Mouse (Mus musculus) kidney, postnatal 0 days (tissue): ENCODE data around the gene Lat2. TPM values are rescaled to one million over a fixed set of nuclear protein-coding genes. Genes with fewer than 3 reads are reported as not detected.
A peak's percentile ranks its signal among the peaks of the same experiment; 100 is the strongest.

Source experiments
- ATAC-seq: fragments of 200-750 bp; cut with Nextera tagmentation; replicated peaks from 2 replicates; pipeline ENCODE4 v1.8.0; 2017; ENCODE audit warnings: low read depth, moderate number of reproducible peaks, moderate TSS enrichment, moderate library complexity; ENCODE audit not compliant: low FRiP score
- DNase-seq: peaks from one replicate; pipeline ENCODE4 v3.0.0-alpha.2; 2016; ENCODE audit warnings: low spot score
- H3K27ac ChIP-seq: fragments of 300-500 bp; sonication (generic); 2 replicates; pipeline ENCODE4 v1.5.1; 2014; ENCODE audit warnings: mild to moderate bottlenecking
- H3K27me3 ChIP-seq: fragments of 300-500 bp; sonication (generic); 2 replicates; pipeline ENCODE4 v1.6.1; 2014; ENCODE audit warnings: low read length, mixed read lengths; ENCODE audit not compliant: insufficient read depth
- H3K36me3 ChIP-seq: fragments of 300-500 bp; sonication (generic); 2 replicates; pipeline ENCODE4 v1.6.1; 2014; ENCODE audit warnings: low read length, mixed read lengths; ENCODE audit not compliant: insufficient read depth
- H3K4me1 ChIP-seq: fragments of 300-500 bp; sonication (generic); replicated peaks from 2 replicates; pipeline ENCODE4 v1.6.1; 2014; ENCODE audit warnings: antibody characterized with exemption, low read length, mixed read lengths; ENCODE audit not compliant: insufficient read depth
- H3K4me2 ChIP-seq: fragments of 300-500 bp; sonication (generic); 2 replicates; pipeline ENCODE4 v1.6.1; 2014; ENCODE audit warnings: mild to moderate bottlenecking, low read length, moderate library complexity, mixed read lengths
- H3K4me3 ChIP-seq: fragments of 300-500 bp; sonication (generic); replicated peaks from 2 replicates; pipeline ENCODE4 v1.5.1; 2014; ENCODE audit warnings: low read depth, low read length
- H3K9ac ChIP-seq: fragments of 300-500 bp; sonication (generic); 2 replicates; pipeline ENCODE4 v1.6.1; 2014; ENCODE audit warnings: low read depth, low read length
- H3K9me3 ChIP-seq: fragments of 300-500 bp; sonication (generic); replicated peaks from 2 replicates; pipeline ENCODE4 v1.6.1; 2016; ENCODE audit warnings: low read length, inconsistent platforms, mixed read lengths
- CTCF ChIP-seq: IDR thresholded peaks from 2 replicates; pipeline ENCODE4 v1.5.1; 2016; ENCODE audit warnings: antibody characterized with exemption, low read depth, mild to moderate bottlenecking, moderate library complexity
- WGBS: fragments of 180-500 bp; shearing (Covaris S2); extraction: QIAGEN DNeasy Blood & Tissue Kit; methylation state at CpG from one replicate; pipeline ENCODE4 v1.1.7; 2014; 5-methylcytosine and 5-hydroxymethylcytosine counted together
- polyA plus RNA-seq: library from polyadenylated mRNA; unstranded; fragments of >200 nt; fragmentation: Nextera tagmentation; extraction: Ambion mirVana; gene quantifications from 2 replicates; pipeline ENCODE4 v1.2.1, GENCODE M21; 2015

Gene Lat2
- polyA plus RNA-seq, 1 experiment from 2014 or later: 0.93 TPM

DNA sequence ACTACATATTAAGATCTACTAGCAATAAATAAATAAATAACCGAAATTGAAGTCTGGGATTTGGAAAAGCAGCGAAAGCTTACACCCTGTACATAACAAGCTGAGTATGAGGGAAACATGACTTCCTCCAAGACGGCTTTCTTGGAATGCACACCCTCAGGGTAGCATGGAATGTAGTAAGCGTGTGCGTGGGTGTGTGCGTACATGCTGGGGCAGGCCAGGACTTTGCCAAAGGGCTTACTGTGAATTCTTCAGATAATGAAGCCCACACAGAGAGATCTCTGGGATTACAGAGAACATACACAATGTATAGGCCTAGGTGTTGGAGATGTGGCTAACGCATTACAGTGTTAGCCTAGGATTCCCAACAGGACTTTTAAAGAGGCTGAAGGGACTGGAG lies 37.3 kb downstream of the Lat2 start:
- Histone ChIP-seq H3K9ac (no peak overlapping the region), H3K4me1 (peaks cover 5% of the 10 kb centered on the region; the same call in 1 of the 2 replicates), H3K4me2 (no peak overlapping the region), H3K27me3 (no peaks in the 10 kb centered on the region), H3K9me3 (no peaks in the 10 kb centered on the region), H3K27ac (no peak overlapping the region), H3K36me3 (no peaks in the 10 kb centered on the region), H3K4me3 (no peak overlapping the region)
- no peak for DNase-seq
- 77% methylated on average over 7 of the region's 7 CpGs for WGBS
- ATAC-seq: no peak
- no peak for TF ChIP-seq CTCF

DNA sequence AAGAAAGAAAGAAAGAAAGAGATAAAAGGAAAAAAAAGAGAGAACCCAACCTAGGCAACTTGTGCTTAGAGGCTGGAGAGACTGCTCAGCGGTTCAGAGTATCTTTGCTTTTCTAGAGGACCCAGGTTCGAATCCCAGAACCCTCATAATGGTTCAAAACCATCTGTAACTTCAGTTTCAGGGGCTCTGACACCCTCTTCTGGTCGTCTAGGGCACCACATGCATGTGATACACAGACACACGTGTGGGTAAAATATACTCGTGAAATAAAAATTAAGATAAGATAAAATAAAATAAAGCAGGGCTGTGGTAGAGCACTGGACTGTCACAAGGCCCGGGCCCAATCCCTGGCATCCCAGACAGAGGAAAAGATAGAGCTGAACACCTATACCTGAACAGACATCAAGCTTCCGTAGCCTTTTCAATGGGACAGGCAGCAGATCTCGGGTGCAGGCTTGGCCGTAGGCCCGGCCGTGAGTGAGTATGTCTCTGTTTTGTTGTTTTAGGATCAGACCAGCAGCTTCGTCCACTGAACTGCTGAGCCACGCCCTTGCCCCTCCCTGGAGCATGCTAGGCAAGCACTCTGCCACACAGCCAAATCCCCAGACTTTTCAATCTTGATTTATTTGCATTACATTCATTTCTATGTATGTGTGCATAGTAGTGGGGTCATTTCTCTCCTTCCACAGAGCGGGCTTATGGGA lies 38.2 kb downstream of the Lat2 start:
- H3K9ac ChIP-seq: no peak overlapping the region
- no peak for ATAC-seq
- 72% methylated on average over 14 of the region's 14 CpGs for WGBS
- H3K9me3 ChIP-seq: no peaks in the 10 kb centered on the region
- peaks cover 10% of the 10 kb centered on the region; the same call in 1 of the 2 replicates for H3K4me1 ChIP-seq
- H3K36me3 ChIP-seq: no peaks in the 10 kb centered on the region
- DNase-seq: no peak
- H3K4me3 ChIP-seq: no peak overlapping the region
- peak; percentile 34; the same call in 1 of the 2 replicates for TF ChIP-seq CTCF
- no peaks in the 10 kb centered on the region for H3K27me3 ChIP-seq
- H3K27ac ChIP-seq: no peak overlapping the region
- H3K4me2 ChIP-seq: no peak overlapping the region

DNA sequence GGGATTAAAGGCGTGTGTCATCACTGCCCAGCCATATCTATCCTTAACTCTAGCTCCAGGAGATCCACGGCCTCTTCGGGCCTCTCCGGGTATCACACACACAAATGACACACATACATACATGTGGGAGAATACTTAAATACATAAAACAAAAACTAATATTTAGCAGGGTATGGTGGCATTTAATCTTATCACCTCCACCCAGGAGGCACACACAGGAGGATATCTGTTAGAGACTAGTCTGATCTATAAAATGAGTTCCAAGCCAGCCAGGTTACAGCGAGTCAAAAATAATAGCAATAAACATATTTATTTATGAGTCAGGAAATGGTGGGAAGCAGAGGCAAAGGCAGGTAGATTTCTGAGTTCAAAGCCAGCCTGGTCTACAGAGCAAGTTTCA lies 39.0 kb downstream of the Lat2 start:
- DNase-seq (no peak), ATAC-seq (no peak)
- no peak overlapping the region for H3K9ac ChIP-seq
- no peaks in the 10 kb centered on the region for H3K36me3 ChIP-seq
- no peak for TF ChIP-seq CTCF
- 97% methylated on average over 5 of the region's 5 CpGs for WGBS
- peaks cover 10% of the 10 kb centered on the region; the same call in 1 of the 2 replicates for H3K4me1 ChIP-seq
- H3K27ac ChIP-seq: no peak overlapping the region
- H3K9me3 ChIP-seq: no peaks in the 10 kb centered on the region
- H3K4me3 ChIP-seq: no peak overlapping the region
- H3K4me2 ChIP-seq: no peak overlapping the region
- H3K27me3 ChIP-seq: no peaks in the 10 kb centered on the region

DNA sequence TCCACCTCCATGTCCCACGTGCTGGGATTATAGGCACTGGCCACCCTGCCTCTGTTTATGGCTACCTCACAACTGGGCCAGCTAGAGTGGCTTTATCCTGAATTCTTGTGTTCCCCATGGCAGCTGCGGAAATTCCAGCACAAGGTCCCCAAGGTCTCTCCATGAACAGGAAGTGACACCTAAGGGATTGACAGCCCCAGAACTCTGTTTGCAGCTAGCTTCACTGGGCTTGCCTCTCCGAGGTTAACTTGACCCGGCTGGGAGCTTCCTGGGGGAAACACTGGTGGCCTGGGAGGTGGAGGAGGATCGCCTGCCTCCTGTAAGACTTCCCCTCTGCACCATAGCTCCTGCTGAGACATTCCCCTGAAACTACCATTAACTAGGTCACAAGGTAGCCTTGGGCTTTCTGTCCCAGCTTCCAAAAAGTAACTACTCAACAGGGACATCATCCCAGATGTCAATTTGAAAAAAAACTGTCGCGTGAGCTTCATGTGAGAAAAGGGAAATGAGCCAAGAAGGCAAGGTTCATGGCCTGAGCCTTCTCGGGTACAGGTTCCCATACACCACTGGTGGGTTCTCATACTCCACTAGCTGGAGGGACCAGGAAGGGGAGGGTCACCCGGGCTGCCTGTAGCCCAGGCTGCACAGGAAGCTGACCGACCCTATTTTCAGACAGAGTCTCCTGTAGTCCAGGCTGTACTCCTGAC lies 42.2 kb downstream of the Lat2 start:
- peaks cover 17% of the 10 kb centered on the region; the same call in 1 of the 2 replicates for H3K4me1 ChIP-seq
- peak overlapping the region; percentile 93 for H3K27ac ChIP-seq
- peak overlapping the region; percentile 67 for H3K9ac ChIP-seq
- WGBS: 24% methylated on average over 10 of the region's 10 CpGs
- H3K9me3 ChIP-seq: no peaks in the 10 kb centered on the region
- peak overlapping the region; percentile 78 for H3K4me2 ChIP-seq
- no peaks in the 10 kb centered on the region for H3K27me3 ChIP-seq
- H3K4me3 ChIP-seq: peak overlapping the region; percentile 37
- ATAC-seq: no peak; the same call in 1 of the 2 replicates
- TF ChIP-seq CTCF: no peak
- peak; percentile 72 for DNase-seq
- no peaks in the 10 kb centered on the region for H3K36me3 ChIP-seq

DNA sequence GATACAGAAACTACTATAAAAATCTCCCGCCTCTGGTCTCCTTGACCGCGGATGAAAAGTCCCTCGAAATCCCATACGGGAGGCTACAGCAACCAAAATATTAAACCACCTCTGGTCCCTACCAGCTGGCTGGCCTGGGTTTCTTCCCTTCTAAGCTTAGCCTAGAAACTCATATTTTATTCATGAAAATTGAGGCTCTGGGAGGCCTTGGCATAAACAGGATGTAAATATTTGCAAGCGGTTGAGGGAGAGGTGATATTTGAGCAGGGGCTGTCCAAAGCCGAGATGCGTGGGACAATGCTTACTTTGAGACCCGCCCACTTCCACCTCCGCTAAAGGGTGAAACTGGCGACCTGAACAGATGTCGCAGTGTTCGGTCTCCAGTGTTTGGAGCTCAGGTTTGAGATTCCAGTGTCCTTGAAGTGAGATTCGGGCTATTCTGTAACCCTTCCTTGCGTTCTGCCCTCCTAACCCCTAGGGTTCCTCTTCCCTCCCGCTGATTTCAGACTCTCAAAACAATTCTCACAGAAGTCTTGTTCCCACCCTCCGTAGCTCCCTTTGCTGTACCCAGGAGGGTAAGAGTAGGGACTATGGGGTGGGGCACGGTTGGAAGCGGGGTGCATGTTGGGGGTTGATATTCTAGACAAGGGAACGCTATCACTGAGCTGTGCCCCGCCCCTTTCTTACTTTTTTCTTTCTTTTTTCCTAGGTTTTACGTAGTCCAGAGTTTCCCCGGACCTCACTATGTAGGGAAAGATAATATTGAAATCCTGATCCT lies 42.9 kb downstream of the Lat2 start:
- Histone ChIP-seq H3K9me3 (no peaks in the 10 kb centered on the region), H3K27ac (peak overlapping the region; percentile 93), H3K4me1 (peaks cover 17% of the 10 kb centered on the region; the same call in 1 of the 2 replicates), H3K9ac (peak overlapping the region; percentile 67), H3K27me3 (no peaks in the 10 kb centered on the region), H3K36me3 (no peaks in the 10 kb centered on the region), H3K4me3 (peak overlapping the region; percentile 37), H3K4me2 (peak overlapping the region; percentile 78)
- peak; percentile 96 for DNase-seq
- TF ChIP-seq CTCF: no peak
- under 1% methylated on average over 23 of the region's 23 CpGs for WGBS
- ATAC-seq: peak; percentile 64

DNA sequence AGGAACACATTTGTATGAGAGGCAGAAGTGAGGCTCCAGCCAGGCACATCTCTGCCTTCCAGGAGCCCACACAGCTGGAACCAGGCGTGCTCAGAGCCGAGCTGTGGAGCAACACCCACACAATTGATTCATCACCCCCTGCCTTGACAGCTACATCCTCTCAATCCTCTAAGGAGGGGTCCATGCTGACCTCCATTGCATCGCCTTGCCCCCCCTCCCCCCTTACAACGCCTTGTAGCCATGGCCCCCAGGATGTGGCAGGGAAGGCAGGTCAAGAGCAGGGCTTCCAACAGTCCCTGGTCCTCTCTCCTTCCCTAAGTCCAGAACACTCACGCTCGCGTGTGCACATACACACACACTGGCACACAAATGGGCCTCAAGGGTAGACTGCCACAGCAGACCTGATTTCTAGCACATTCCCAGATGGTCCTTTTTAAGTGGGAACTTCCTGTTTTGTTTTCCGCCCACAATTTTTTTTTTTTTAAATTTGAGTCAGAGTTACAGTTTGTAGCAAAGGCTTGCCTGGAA lies 45.8 kb downstream of the Lat2 start:
- Histone ChIP-seq H3K27me3 (no peaks in the 10 kb centered on the region), H3K4me1 (peaks cover 17% of the 10 kb centered on the region; the same call in 1 of the 2 replicates), H3K4me3 (no peak overlapping the region), H3K4me2 (no peak overlapping the region), H3K27ac (peak overlapping the region; percentile 86), H3K9me3 (no peaks in the 10 kb centered on the region), H3K9ac (no peak overlapping the region), H3K36me3 (no peaks in the 10 kb centered on the region)
- WGBS: 32% methylated on average over 8 of the region's 8 CpGs
- DNase-seq: peak; percentile 83
- TF ChIP-seq CTCF: no peak
- peak; percentile 81 for ATAC-seq
